Mouse (Mus musculus): ENCODE data around the gene Rassf1.

The Rassf1 gene

GRCm38 (mm10) chr9:107581584-107581983, 30.2 kb downstream of the Rassf1 start:
- DNase-seq (ENCODE audit: low spot score) = no peak

DNA sequence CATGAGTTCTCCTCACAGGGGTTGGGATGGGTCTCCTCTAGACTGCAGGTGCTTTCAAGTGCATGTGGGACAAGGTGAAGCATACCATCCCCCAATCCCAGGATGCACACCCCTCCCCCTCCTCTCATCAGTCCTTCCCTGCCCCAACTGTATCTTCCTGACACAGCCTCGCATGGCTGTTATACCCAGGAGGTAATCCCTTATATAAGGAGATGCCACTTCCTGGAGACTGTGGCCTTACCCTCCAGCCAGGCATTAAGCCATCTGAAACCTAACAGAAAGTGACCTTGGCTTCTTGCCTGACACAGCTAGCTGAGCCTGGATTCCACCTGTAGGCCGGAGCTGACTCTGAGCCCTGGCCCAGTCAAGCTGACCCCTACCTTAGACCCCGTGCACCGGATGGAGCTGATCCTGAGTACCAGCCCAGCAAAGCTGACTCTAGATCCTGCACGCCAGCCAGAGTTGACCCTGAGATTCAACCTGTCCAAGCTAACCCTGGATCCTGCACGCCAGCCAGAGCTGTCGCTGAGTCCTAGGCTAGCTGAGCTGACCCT, 31.2 kb downstream of the Rassf1 start:
- DNase-seq (ENCODE audit: low spot score) = no peak

DNA sequence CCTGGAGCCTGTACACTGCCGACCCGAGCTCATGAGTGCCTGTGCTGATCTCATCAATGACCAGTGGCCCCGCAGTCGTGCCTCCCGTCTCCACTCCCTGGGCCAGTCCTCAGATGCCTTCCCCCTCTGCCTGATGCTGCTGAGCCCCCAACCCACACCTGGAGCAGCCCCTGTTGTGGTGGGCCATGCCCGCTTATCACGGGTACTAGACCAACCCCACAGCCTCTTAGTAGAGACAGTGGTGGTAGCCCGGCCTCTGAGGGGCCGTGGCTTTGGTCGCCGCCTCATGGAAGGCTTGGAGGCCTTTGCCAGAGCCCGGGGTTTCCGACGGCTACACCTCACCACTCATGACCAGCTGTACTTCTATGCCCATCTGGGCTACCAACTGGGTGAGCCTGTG, 31.8 kb downstream of the Rassf1 start:
- no peak for DNase-seq (ENCODE audit: low spot score)

GRCm38 (mm10) chr9:107586504-107586903, 35.1 kb downstream of the Rassf1 start:
- DNase-seq (ENCODE audit: low spot score) = no peak

DNA sequence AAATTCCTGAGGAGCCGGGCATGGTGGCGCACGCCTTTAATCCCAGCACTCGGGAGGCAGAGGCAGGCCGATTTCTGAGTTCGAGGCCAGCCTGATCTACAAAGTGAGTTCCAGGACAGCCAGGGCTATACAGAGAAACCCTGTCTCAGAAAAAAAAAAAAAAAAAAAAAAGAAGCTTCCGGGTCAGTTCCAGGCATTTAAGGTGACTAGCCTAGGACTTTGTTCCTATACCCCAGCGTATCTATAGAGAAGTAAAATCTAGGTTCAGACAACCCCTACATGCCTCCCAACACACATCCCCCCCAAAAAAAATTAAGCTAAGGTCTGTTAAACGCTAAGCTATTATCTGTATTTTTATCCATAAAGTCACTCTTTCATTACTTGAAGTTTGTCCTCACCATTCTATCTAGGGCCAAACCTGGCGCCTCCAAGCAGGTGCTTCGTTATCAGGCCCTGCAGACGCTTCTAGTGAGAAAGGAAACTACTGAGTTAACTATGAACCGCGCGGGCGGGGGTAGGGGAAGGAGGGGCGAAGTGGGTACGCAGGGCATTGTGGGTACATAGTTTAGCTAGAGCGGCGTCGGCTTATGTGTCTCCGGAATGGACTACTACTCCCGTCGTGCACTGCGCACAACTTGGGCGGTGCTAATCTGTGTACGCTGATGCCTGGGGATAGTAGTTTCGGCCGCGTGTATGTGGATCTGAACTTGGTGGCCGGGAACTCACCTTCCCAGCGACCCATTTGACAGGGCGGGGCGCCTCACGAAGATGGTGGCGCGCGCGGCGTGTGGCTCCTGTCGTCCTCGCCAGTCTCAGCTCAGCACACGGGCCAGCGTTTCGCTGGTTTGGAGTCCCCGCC, 35.8 kb downstream of the Rassf1 start, which contains the start of gene Ifrd2:
Ifrd2 (plus strand) TSS at position 669 of the 859 bp plus-strand sequence.
- peak; percentile 96 for DNase-seq (ENCODE audit: low spot score)

- peak; percentile 74 for DNase-seq (ENCODE audit: low spot score)
These were observed 36.7 kb downstream of the Rassf1 start for GRCm38 (mm10) chr9:107587833-107588639.

- DNase-seq (ENCODE audit: low spot score) = no peak
These were observed 38.9 kb downstream of the Rassf1 start for GRCm38 (mm10) chr9:107590058-107590772.

DNA sequence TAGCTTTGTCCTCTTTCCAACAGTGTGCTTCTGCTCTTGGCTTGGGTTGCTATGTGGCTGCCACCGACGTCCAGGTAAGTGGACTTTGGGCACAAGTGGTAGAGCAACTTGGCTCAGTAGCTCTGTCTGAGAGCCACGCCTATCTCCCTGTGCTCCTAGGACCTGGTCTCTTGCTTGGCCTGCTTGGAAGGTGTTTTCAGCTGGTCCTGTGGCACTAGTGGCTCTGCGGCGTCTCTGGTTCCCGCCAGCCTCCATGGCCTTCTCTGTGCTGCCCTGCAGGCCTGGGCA, 39.4 kb downstream of the Rassf1 start:
- no peak for DNase-seq (ENCODE audit: low spot score)

GRCm38 (mm10) chr9:107593101-107593976, 42.0 kb downstream of the Rassf1 start:
- DNase-seq (ENCODE audit: low spot score) = no peak

GRCm38 (mm10) chr9:107594281-107595062, 43.1 kb downstream of the Rassf1 start:
- DNase-seq (ENCODE audit: low spot score) = no peak

DNA sequence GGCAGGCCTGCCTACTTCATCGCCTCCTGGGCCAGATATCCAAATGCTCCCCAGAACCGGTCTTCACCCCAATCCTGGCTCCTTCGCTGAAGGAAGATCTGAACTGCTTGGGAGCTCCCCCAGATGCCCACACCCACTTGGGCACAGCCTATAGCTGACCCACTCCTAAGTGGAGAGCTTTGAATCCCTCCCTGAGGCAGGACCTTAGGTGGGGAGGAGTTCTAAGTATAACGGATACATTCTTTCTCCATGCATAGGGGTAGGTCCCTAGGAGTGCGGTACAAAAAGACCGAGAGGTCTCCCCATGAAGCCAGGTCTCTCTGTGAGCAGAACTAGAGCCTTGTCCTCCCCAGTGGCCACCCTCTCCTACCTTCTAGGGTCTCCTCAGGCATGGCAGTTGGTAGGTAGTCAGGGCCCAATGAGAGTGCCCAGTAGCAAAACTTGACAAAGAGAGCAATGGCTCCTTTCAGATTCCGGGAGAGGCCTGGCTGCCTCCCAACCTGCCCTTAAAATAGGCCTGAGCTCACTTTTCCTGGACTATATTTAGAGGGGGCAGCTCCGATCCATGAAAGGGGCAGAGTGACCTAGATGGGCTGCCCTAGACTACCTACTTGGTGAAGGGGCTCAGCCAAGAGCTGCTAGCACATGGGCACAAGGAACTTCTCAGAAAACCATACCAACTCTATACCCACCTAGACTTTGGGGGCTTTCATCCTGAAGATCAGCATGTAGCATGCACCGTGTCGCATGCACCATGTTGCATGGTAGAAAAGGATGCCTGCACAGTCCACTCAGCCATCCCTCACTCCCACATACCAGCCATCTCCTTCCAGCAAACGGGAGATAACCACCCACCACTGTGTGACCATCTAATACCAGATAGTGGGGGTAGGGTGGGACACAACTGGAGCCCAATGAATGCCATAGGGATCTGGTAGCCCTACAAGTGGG, 45.5 kb downstream of the Rassf1 start:
- DNase-seq (ENCODE audit: low spot score) = no peak

DNA sequence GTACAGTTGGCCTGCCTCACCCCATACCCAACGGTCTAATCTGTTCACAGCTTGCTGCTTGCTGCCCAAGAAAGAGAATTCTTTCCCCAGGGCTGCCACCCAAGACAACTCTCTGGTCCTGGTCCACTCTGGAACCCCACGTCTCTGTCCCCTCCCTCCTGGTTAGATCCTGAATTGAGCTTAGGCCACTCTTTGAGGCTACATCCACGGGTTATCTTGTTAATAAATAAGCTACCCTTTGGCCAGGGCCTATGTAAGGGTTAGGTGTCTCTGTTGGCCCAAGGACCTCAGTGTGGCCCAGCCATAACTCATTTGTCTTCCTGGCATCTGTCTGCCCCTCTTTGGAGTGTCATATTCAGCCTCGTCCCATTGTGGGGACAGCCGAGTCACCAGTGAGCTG, 47.0 kb downstream of the Rassf1 start:
- no peak for DNase-seq (ENCODE audit: low spot score)

DNA sequence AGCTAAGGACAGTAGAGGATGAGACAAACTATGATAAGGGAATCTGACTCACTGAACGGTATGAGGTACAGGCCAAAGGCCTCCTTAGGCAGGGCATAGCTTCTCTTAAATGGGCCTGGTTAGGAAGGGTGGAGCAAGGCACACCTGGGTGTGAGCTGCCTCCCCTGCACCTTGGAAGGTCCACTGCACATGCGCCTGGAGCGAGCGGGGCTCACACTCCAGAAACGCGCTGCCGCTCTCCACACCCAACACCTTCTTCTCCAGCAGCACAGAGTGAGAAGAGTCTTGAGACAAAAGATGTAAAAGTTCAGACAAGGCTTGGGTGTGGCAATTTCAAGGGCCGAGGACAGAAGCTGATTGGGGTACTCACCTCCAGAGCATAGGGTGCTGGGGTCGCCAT, 48.1 kb downstream of the Rassf1 start:
- DNase-seq (ENCODE audit: low spot score) = no peak

DNA sequence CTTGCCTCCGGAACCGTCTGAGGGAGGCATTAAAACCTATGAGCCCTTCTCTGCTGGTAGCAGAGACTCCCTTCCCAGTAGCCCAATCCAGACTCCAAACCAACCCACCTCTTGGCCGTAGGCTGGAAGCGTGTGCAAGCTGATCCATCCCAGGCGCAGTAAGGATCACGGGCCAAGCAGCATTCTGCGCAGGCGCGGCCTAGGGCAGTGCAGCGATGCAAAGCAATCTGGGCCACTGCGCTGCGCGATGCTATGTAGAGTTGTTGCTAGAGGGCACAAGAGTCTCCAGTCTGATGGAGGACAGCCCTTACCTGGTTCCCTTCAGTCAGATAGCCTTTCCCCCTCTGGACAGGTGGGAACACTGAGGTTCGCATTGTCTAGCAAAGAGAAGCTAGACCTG, 48.5 kb downstream of the Rassf1 start:
- no peak for DNase-seq (ENCODE audit: low spot score)

DNA sequence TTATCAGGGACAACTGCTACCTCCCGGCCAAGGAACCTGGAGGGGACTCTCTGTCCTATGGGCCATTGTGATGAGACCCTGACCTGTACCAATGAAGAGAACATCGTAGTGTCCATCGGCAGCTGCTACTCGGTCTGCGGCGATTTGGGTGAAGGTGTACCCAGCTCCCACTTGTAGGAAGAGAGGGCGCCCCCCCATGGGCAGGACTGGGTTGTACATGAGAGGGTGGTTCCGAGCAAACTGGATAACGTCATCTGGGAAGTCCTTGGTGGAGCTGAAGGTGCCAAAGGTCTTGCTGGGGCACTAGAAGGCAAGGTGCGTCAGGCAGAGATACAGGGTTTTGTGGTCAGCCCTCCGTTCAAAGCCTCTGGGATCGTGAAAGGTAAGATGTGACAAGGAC, 49.4 kb downstream of the Rassf1 start:
- no peak for DNase-seq (ENCODE audit: low spot score)

DNA sequence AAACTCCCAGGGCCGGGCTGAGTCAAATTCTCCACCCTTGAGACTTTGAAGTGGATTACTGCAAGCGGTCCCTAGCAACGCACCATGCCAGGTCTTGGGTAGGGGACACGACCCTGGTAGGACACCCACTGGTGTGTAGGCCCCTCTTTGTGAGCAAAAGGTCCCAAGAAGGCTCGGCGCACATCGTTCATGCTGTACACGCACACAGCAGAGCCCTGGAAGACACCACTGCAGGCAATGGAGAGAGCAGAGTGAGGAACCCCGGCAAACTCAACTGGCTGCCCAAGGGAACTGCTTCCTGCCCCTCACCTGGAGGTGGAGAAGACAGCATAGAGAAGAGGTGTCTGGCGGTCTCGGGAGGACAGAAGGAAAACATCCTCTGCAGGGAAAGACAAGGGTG, 49.9 kb downstream of the Rassf1 start:
- DNase-seq (ENCODE audit: low spot score) = no peak

DNA sequence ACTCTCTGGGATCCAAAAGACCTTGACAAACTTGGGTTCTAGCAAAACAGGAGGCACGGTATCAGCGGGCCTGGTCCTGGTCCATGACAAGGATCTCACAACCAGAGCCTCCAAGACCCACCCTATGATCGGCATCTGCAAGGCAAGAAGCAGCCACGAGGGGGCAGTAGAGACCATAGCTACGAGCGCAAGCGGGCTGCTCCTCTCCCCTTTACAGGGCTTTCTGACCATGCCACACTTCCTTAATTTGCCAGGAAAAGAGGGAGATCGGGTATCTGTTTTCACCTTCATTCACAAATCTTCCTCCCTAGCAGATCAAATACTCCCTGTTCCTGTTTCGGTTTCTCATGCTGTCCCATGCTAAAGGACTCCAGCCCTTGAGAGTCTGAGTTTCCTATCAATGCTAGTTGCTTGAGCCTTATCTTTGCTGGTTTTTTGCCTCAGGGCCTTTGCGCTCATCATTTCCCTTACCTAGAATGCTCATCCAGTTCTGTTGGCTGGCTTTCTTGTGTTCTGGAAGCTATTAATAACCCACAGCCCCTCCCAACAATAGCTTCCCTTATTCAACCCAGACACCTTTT, 50.8 kb downstream of the Rassf1 start:
- DNase-seq (ENCODE audit: low spot score) = peak; percentile 89

DNA sequence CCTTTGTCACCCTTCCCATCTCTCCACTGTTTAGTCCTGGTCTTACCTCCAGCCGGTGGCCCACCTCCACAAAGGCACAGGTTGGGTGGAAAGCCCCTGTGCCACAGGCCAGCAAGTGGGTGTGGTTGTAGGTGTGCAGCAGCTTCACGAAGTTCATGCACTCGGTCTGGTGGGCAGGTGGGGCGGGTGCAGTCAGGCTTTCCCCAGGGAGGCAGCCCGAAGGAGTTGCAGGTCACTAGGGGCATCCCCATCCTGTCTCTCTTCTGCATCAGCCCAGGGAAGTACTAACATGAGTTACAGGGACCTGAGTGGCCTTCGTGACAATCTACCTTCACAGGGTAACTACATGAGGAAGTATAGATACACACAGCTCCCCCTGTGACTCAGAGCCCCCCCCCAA, 51.9 kb downstream of the Rassf1 start:
- DNase-seq (ENCODE audit: low spot score) = no peak

DNA sequence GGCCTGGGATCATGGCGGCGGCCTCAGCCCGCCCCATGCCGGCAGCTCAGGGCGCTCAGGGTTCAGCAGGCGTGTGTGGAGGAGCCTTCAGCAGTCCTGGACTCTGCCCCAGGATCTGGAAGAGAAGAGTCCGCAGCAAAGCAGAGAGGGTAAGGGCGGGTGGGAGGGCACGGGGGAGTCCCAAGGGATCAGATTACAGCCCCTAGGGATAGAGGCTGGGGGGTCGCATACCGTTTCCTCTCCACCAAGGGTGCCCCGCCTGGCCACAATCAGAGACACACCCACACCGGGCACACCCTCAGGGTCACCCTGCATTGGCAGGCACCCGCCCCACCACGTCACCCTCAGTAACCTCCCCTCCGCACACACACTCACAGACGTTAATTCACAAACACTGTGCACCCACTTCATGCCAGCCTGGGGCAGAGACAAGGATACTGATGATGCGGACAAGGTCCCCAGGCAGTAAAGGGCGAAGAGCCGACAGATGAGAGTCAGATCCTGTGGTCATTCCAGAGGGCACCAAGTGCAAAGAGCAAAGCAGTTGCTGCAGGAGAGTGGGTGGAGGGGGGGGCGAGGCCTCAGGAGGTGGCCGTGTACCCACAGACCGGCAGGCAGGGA, 53.8 kb downstream of the Rassf1 start:
- DNase-seq (ENCODE audit: low spot score) = no peak

Data from MN1 (cell line).